Mouse (Mus musculus): ENCODE measurements around the gene Chchd6. TPM values are rescaled to one million over a fixed set of nuclear protein-coding genes. Genes with fewer than 3 reads are reported as not detected.

The Chchd6 gene
- polyA plus RNA-seq, 1 experiment = 60.1 TPM

- no peak overlapping the region for H3K4me3 ChIP-seq (replicated peaks; ENCODE audit: extremely low read depth, low read depth, low read length)
- H3K4me1 ChIP-seq (ENCODE audit: control insufficient read depth, insufficient read depth, low read length) = peaks cover 19% of the 10 kb centered on the region
- DNase-seq = no peak
- TF ChIP-seq POLR2A (IDR thresholded peaks at IDR 0.05; ENCODE audit: borderline replicate concordance, extremely low read depth, low read depth, low read length) = no peak
- TF ChIP-seq CTCF (IDR thresholded peaks at IDR 0.05; ENCODE audit: insufficient read depth, low read length) = no peak
These were observed 175.3 kb downstream of the Chchd6 start for GRCm38 (mm10) chr6:89420110-89420509.

GRCm38 (mm10) chr6:89419066-89419815 lies 176.2 kb downstream of the Chchd6 start:
- TF ChIP-seq POLR2A (IDR thresholded peaks at IDR 0.05; ENCODE audit: borderline replicate concordance, extremely low read depth, low read depth, low read length) (no peak), CTCF (IDR thresholded peaks at IDR 0.05; ENCODE audit: insufficient read depth, low read length) (no peak)
- no peak for DNase-seq
- 95% methylated on average over 3 of the region's 3 CpGs for WGBS
- Histone ChIP-seq H3K4me1 (ENCODE audit: control insufficient read depth, insufficient read depth, low read length) (peaks cover 17% of the 10 kb centered on the region), H3K4me3 (replicated peaks; ENCODE audit: extremely low read depth, low read depth, low read length) (no peak overlapping the region)

- DNase-seq = no peak
- TF ChIP-seq CTCF (IDR thresholded peaks at IDR 0.05; ENCODE audit: insufficient read depth, low read length) (no peak), POLR2A (IDR thresholded peaks at IDR 0.05; ENCODE audit: borderline replicate concordance, extremely low read depth, low read depth, low read length) (no peak)
- no peak overlapping the region for H3K4me3 ChIP-seq (replicated peaks; ENCODE audit: extremely low read depth, low read depth, low read length)
- peaks cover 14% of the 10 kb centered on the region for H3K4me1 ChIP-seq (ENCODE audit: control insufficient read depth, insufficient read depth, low read length)
- WGBS = 45% methylated on average over 3 of the region's 3 CpGs
These were observed 179.3 kb downstream of the Chchd6 start for GRCm38 (mm10) chr6:89416030-89416595.

GRCm38 (mm10) chr6:89415091-89415490 lies 180.4 kb downstream of the Chchd6 start:
- TF ChIP-seq POLR2A (IDR thresholded peaks at IDR 0.05; ENCODE audit: borderline replicate concordance, extremely low read depth, low read depth, low read length) (no peak), CTCF (IDR thresholded peaks at IDR 0.05; ENCODE audit: insufficient read depth, low read length) (no peak)
- 60% methylated on average over 2 of the region's 2 CpGs for WGBS
- no peak overlapping the region for H3K4me3 ChIP-seq (replicated peaks; ENCODE audit: extremely low read depth, low read depth, low read length)
- H3K4me1 ChIP-seq (ENCODE audit: control insufficient read depth, insufficient read depth, low read length) = peaks cover 14% of the 10 kb centered on the region
- DNase-seq = no peak

- WGBS = 70% methylated on average over 4 of the region's 4 CpGs
- no peak for TF ChIP-seq CTCF (IDR thresholded peaks at IDR 0.05; ENCODE audit: insufficient read depth, low read length)
- TF ChIP-seq POLR2A (IDR thresholded peaks at IDR 0.05; ENCODE audit: borderline replicate concordance, extremely low read depth, low read depth, low read length) = no peak
- peaks cover 14% of the 10 kb centered on the region for H3K4me1 ChIP-seq (ENCODE audit: control insufficient read depth, insufficient read depth, low read length)
- no peak overlapping the region for H3K4me3 ChIP-seq (replicated peaks; ENCODE audit: extremely low read depth, low read depth, low read length)
- DNase-seq = peak; percentile 49
These were observed 181.3 kb downstream of the Chchd6 start for GRCm38 (mm10) chr6:89414126-89414525.

GRCm38 (mm10) chr6:89413481-89413884 lies 182.0 kb downstream of the Chchd6 start:
- H3K4me1 ChIP-seq (ENCODE audit: control insufficient read depth, insufficient read depth, low read length) = peaks cover 14% of the 10 kb centered on the region
- DNase-seq = no peak
- TF ChIP-seq CTCF (IDR thresholded peaks at IDR 0.05; ENCODE audit: insufficient read depth, low read length) (no peak), POLR2A (IDR thresholded peaks at IDR 0.05; ENCODE audit: borderline replicate concordance, extremely low read depth, low read depth, low read length) (no peak)
- no peak overlapping the region for H3K4me3 ChIP-seq (replicated peaks; ENCODE audit: extremely low read depth, low read depth, low read length)

GRCm38 (mm10) chr6:89412562-89412961 lies 182.9 kb downstream of the Chchd6 start:
- Histone ChIP-seq H3K4me1 (ENCODE audit: control insufficient read depth, insufficient read depth, low read length) (peaks cover 14% of the 10 kb centered on the region), H3K4me3 (replicated peaks; ENCODE audit: extremely low read depth, low read depth, low read length) (no peak overlapping the region)
- no peak for TF ChIP-seq CTCF (IDR thresholded peaks at IDR 0.05; ENCODE audit: insufficient read depth, low read length)
- no peak for TF ChIP-seq POLR2A (IDR thresholded peaks at IDR 0.05; ENCODE audit: borderline replicate concordance, extremely low read depth, low read depth, low read length)
- DNase-seq = no peak
- 63% methylated on average over 1 of the region's 1 CpGs for WGBS

- Histone ChIP-seq H3K4me1 (ENCODE audit: control insufficient read depth, insufficient read depth, low read length) (peaks cover 9% of the 10 kb centered on the region), H3K4me3 (replicated peaks; ENCODE audit: extremely low read depth, low read depth, low read length) (no peak overlapping the region)
- DNase-seq = no peak
- TF ChIP-seq CTCF (IDR thresholded peaks at IDR 0.05; ENCODE audit: insufficient read depth, low read length) = no peak
- no peak for TF ChIP-seq POLR2A (IDR thresholded peaks at IDR 0.05; ENCODE audit: borderline replicate concordance, extremely low read depth, low read depth, low read length)
- WGBS = 92% methylated on average over 1 of the region's 1 CpGs
These were observed 186.4 kb downstream of the Chchd6 start for GRCm38 (mm10) chr6:89409041-89409440.

GRCm38 (mm10) chr6:89408259-89408658 lies 187.2 kb downstream of the Chchd6 start:
- WGBS = 61% methylated on average over 5 of the region's 5 CpGs
- no peak for TF ChIP-seq POLR2A (IDR thresholded peaks at IDR 0.05; ENCODE audit: borderline replicate concordance, extremely low read depth, low read depth, low read length)
- no peak for TF ChIP-seq CTCF (IDR thresholded peaks at IDR 0.05; ENCODE audit: insufficient read depth, low read length)
- H3K4me1 ChIP-seq (ENCODE audit: control insufficient read depth, insufficient read depth, low read length) = peaks cover 2% of the 10 kb centered on the region
- no peak overlapping the region for H3K4me3 ChIP-seq (replicated peaks; ENCODE audit: extremely low read depth, low read depth, low read length)
- no peak for DNase-seq
